Mouse (Mus musculus): Measurements from ENCODE around the gene Cd163.

DNA sequence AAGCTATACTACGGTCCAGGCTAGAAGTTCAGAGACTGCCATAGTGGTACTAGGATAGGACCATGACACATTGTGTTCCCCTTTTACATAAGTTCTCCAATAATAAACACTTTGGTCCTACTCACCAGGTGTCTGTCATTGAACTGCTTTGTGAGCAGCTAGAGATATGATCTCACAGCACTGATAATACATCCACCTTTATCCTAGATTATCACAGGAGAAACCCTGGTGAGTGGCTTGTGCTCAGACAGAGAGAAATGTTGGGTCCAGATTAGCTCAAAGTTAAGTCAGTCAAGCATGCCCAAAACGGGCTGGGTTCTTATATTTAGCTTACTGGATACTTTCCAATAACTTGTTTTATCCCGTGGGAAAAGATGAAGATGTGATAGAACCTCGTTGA is 70.2 kb downstream of the Cd163 start:
- no peak for TF ChIP-seq POLR2A (IDR thresholded peaks at IDR 0.05; ENCODE audit: borderline replicate concordance, low read depth, low read length)
- TF ChIP-seq CTCF (IDR thresholded peaks at IDR 0.05; ENCODE audit: low read depth, low read length): no peak
